Mouse (Mus musculus) myocyte (in vitro differentiated cells): ENCODE data around the gene Spryd7.

Source experiments
- E2F4 ChIP-seq: IDR thresholded peaks from one replicate; pipeline ENCODE4 v1.6.1; 2011; ENCODE audit warnings: mild to moderate bottlenecking, control low read depth, moderate library complexity; ENCODE audit not compliant: insufficient read depth
- MAX ChIP-seq: IDR thresholded peaks from one replicate; pipeline ENCODE4 v1.6.1; 2011; ENCODE audit warnings: low read depth, mild to moderate bottlenecking, control low read depth
- MYOD1 ChIP-seq, 3 experiments: IDR thresholded peaks; one replicate each; pipeline ENCODE4 v1.6.1; 2011; ENCODE audit warnings: control low read depth in 2 of 3, low read depth in 2 of 3, mild to moderate bottlenecking in 2 of 3, moderate library complexity in 1 of 3; ENCODE audit not compliant: insufficient read length in 2 of 3, control insufficient read depth in 1 of 3
- POLR2A ChIP-seq: IDR thresholded peaks from one replicate; pipeline ENCODE4 v1.6.1; 2011; ENCODE audit warnings: low read depth, mild to moderate bottlenecking, control low read depth, moderate library complexity; ENCODE audit not compliant: insufficient read length
- POLR2AphosphoS2 ChIP-seq: IDR thresholded peaks from one replicate; pipeline ENCODE4 v1.6.1; 2011; ENCODE audit warnings: low read depth, control low read depth; ENCODE audit not compliant: insufficient read length
- REST ChIP-seq: IDR thresholded peaks from one replicate; pipeline ENCODE4 v1.6.1; 2011; ENCODE audit warnings: mild to moderate bottlenecking, control low read depth, moderate library complexity; ENCODE audit not compliant: insufficient read depth, insufficient read length
- TCF12 ChIP-seq: IDR thresholded peaks from one replicate; pipeline ENCODE4 v1.6.1; 2011; ENCODE audit warnings: mild to moderate bottlenecking, control low read depth; ENCODE audit not compliant: poor library complexity, insufficient read depth, severe bottlenecking
- USF1 ChIP-seq: IDR thresholded peaks from one replicate; pipeline ENCODE4 v1.6.1; 2011; ENCODE audit warnings: low read depth, mild to moderate bottlenecking, control low read depth, moderate library complexity

GRCm38 (mm10) chr14:61559856-61560255, 3.2 kb upstream of the Spryd7 start:
- TF ChIP-seq POLR2AphosphoS2 = no peak
- TF ChIP-seq POLR2A = no peak
- TF ChIP-seq E2F4 = no peak
- no peak for TF ChIP-seq TCF12
- TF ChIP-seq USF1 = no peak
- TF ChIP-seq REST = no peak
- TF ChIP-seq MAX = no peak
- TF ChIP-seq MYOD1 (IDR thresholded peaks at IDR 0.05; ENCODE audit: control insufficient read depth in 1 of 3, insufficient read length in 2 of 3, low read depth in 2 of 3) = no peak
